ENCODE assay signal across 22 mouse cellular contexts in genomic region chr10:37837721-37838120, GRCm38 (mm10).
DNase-seq lines count a peak whose midpoint lies in the region; ATAC-seq and TF ChIP-seq lines count a peak whose summit lies in the region.
"Had no signal": no experiment of that assay in that cellular context is flagged by ENCODE, and none has a peak within 500 bp of the region (broad histone marks: within the 10 kb centered on the region; RNA-seq: fewer than 3 reads in every experiment).

No protein-coding gene starts in this region.

- WGBS in heart, embryonic 13.5 days = 46% methylated on average over 2 of the region's 2 CpGs
- 35% methylated on average over 2 of the region's 2 CpGs for WGBS in liver, embryonic 16.5 days (ENCODE audit: insufficient replicate concordance)
- WGBS in liver, embryonic 12.5 days (ENCODE audit: insufficient replicate concordance) = 33% methylated on average over 2 of the region's 2 CpGs
- 55% methylated on average over 2 of the region's 2 CpGs for WGBS in kidney, postnatal 0 days

- no peak for TF ChIP-seq CTCF in kidney, postnatal 0 days (IDR thresholded peaks at IDR 0.05; ENCODE audit: low read depth)

- H3K4me2 ChIP-seq in heart, embryonic 13.5 days = no peak overlapping the region
- H3K4me2 ChIP-seq in liver, embryonic 16.5 days (ENCODE audit: low read depth, low read length) = no peak overlapping the region
- H3K4me2 ChIP-seq in liver, embryonic 12.5 days = no peak overlapping the region
- H3K4me2 ChIP-seq in kidney, postnatal 0 days (ENCODE audit: low read length) = no peak overlapping the region
- H3K4me2 ChIP-seq: hindbrain, embryonic 12.5 days; limb, embryonic 15.5 days; neural tube, embryonic 12.5 days had no signal

- H3K9me3 ChIP-seq in heart, embryonic 13.5 days = no peaks in the 10 kb centered on the region
- no peaks in the 10 kb centered on the region for H3K9me3 ChIP-seq in liver, embryonic 16.5 days (replicated peaks; ENCODE audit: control insufficient read depth, low read length)
- no peaks in the 10 kb centered on the region for H3K9me3 ChIP-seq in liver, embryonic 12.5 days (replicated peaks)
- no peaks in the 10 kb centered on the region for H3K9me3 ChIP-seq in kidney, postnatal 0 days (replicated peaks; ENCODE audit: low read length)
- H3K9me3 ChIP-seq: hindbrain, embryonic 12.5 days; limb, embryonic 15.5 days; neural tube, embryonic 12.5 days had no signal

- H3K27ac ChIP-seq in heart, embryonic 13.5 days (replicated peaks) = 0 out of 2 replicates have a peak overlapping the region, but pooled peaks have one; percentile 24
- H3K27ac ChIP-seq in liver, embryonic 16.5 days (ENCODE audit: low read length) = no peak overlapping the region
- no peak overlapping the region for H3K27ac ChIP-seq in liver, embryonic 12.5 days
- H3K27ac ChIP-seq in kidney, postnatal 0 days = no peak overlapping the region
- H3K27ac ChIP-seq: gastrocnemius, adult 2 months; hindbrain, embryonic 12.5 days; limb, embryonic 15.5 days; neural tube, embryonic 12.5 days had no signal

- no peaks in the 10 kb centered on the region for H3K27me3 ChIP-seq in heart, embryonic 13.5 days (replicated peaks)
- no peaks in the 10 kb centered on the region for H3K27me3 ChIP-seq in liver, embryonic 16.5 days (ENCODE audit: control insufficient read depth, insufficient read depth, low read depth, low read length)
- H3K27me3 ChIP-seq in liver, embryonic 12.5 days (replicated peaks) = no peaks in the 10 kb centered on the region
- no peaks in the 10 kb centered on the region for H3K27me3 ChIP-seq in kidney, postnatal 0 days (ENCODE audit: insufficient read depth, low read length)
- H3K27me3 ChIP-seq: hindbrain, embryonic 12.5 days; limb, embryonic 15.5 days; neural tube, embryonic 12.5 days had no signal

- H3K4me1 ChIP-seq in heart, embryonic 13.5 days = no peaks in the 10 kb centered on the region; the same call in 1 of the 2 replicates
- no peaks in the 10 kb centered on the region for H3K4me1 ChIP-seq in liver, embryonic 16.5 days (ENCODE audit: control insufficient read depth, low read depth, low read length)
- no peaks in the 10 kb centered on the region for H3K4me1 ChIP-seq in liver, embryonic 12.5 days
- no peaks in the 10 kb centered on the region for H3K4me1 ChIP-seq in kidney, postnatal 0 days (replicated peaks; ENCODE audit: insufficient read depth, low read length)
- H3K4me1 ChIP-seq: hindbrain, embryonic 12.5 days; limb, embryonic 15.5 days; neural tube, embryonic 12.5 days had no signal

- DNase-seq in heart, postnatal 4 days = no peak
- peak; percentile 16 for DNase-seq in kidney, postnatal 0 days (ENCODE audit: low spot score)
- peak; percentile 28 to 43 for DNase-seq in kidney, postnatal 36 days
- DNase-seq in cerebellum, postnatal 36 days = no peak
- DNase-seq: cerebellum, adult 2 months; cerebellum, postnatal 25 days; embryo, embryonic 11 days; gastrocnemius, adult 2 months; heart, postnatal 14 days; left cerebral cortex, postnatal 4 days; lung, postnatal 4 days; midbrain, embryonic 14.5 days; retina, postnatal 1 day; right cerebral cortex, postnatal 25 days; spleen, adult 18-20 months had no signal

- H3K9ac ChIP-seq in heart, embryonic 13.5 days = no peak overlapping the region
- no peak overlapping the region for H3K9ac ChIP-seq in liver, embryonic 16.5 days (ENCODE audit: low read depth, low read length)
- H3K9ac ChIP-seq in liver, embryonic 12.5 days = no peak overlapping the region
- H3K9ac ChIP-seq in kidney, postnatal 0 days (ENCODE audit: low read depth, low read length) = no peak overlapping the region
- H3K9ac ChIP-seq: hindbrain, embryonic 12.5 days; limb, embryonic 15.5 days; neural tube, embryonic 12.5 days had no signal

- no peak overlapping the region for H3K4me3 ChIP-seq in heart, embryonic 13.5 days
- no peak overlapping the region for H3K4me3 ChIP-seq in liver, embryonic 16.5 days (ENCODE audit: low read depth, low read length)
- H3K4me3 ChIP-seq in liver, embryonic 12.5 days = no peak overlapping the region
- H3K4me3 ChIP-seq in kidney, postnatal 0 days (replicated peaks; ENCODE audit: low read depth, low read length) = no peak overlapping the region
- H3K4me3 ChIP-seq: gastrocnemius, adult 2 months; hindbrain, embryonic 12.5 days; limb, embryonic 15.5 days; neural tube, embryonic 12.5 days had no signal

- no peaks in the 10 kb centered on the region for H3K36me3 ChIP-seq in heart, embryonic 13.5 days
- H3K36me3 ChIP-seq in liver, embryonic 16.5 days (ENCODE audit: control insufficient read depth, insufficient read depth) = no peaks in the 10 kb centered on the region
- no peaks in the 10 kb centered on the region for H3K36me3 ChIP-seq in liver, embryonic 12.5 days
- no peaks in the 10 kb centered on the region for H3K36me3 ChIP-seq in kidney, postnatal 0 days (ENCODE audit: insufficient read depth, low read length)
- H3K36me3 ChIP-seq: hindbrain, embryonic 12.5 days; limb, embryonic 15.5 days; neural tube, embryonic 12.5 days had no signal

- ATAC-seq in heart, embryonic 13.5 days (ENCODE audit: extremely low read depth, insufficient number of reproducible peaks, low FRiP score, low TSS enrichment) = no peak
- ATAC-seq in liver, embryonic 16.5 days (ENCODE audit: low read depth) = peak; percentile 21; the same call in 1 of the 2 replicates
- no peak for ATAC-seq in liver, embryonic 12.5 days
- ATAC-seq in kidney, postnatal 0 days (replicated peaks; ENCODE audit: low FRiP score, low read depth) = no peak
- ATAC-seq: forebrain, embryonic 14.5 days had no signal

Comparison
In these comparisons a context has a peak if more than half of its experiments do, and no peak if none do; other contexts are left out.
1. DNase-seq: peak in kidney, postnatal 0 days (single experiment) and kidney, postnatal 36 days (2 of 2); none in heart, postnatal 4 days (single experiment) and cerebellum, postnatal 36 days (0 of 2).